Mouse (Mus musculus) colon, adult 2 months (tissue): Measurements from ENCODE around the gene Gnat1. TPM values are rescaled to one million over a fixed set of nuclear protein-coding genes. Genes with fewer than 3 reads are reported as not detected.

ENCODE experiments used
- polyA plus RNA-seq: library from polyadenylated mRNA; depleted of rRNA; stranded (reverse); fragments of >200 nt; gene quantifications from 2 replicates; pipeline ENCODE4 v1.2.3, GENCODE M21; 2012; rRNA removed

Gene Gnat1
- 0.14 TPM in 1 of 2 replicates, not detected in the other for polyA plus RNA-seq

DNA sequence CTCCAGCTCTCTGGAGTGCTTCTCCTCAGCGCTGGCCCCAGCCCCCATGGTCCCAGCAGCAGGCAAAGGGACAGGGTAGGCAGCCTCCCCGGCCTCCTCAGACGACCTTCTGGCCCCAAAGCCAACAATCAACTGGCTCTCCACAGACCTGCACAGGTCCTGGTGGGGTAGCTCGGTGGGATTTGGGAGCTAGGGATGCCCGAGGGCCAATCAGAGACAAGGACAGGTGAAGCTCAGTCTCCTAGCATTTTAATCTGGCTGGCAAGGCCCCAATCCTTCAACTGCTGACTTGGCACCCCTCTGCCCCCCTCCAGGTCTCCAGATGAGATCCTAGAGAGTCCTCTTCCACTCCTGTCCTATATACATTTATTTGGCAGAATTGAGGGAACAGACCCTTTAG, at the start of gene Gnat1:
TSS of gene Gnat1 (minus strand) at position 212 of the 400 bp plus-strand sequence.

DNA sequence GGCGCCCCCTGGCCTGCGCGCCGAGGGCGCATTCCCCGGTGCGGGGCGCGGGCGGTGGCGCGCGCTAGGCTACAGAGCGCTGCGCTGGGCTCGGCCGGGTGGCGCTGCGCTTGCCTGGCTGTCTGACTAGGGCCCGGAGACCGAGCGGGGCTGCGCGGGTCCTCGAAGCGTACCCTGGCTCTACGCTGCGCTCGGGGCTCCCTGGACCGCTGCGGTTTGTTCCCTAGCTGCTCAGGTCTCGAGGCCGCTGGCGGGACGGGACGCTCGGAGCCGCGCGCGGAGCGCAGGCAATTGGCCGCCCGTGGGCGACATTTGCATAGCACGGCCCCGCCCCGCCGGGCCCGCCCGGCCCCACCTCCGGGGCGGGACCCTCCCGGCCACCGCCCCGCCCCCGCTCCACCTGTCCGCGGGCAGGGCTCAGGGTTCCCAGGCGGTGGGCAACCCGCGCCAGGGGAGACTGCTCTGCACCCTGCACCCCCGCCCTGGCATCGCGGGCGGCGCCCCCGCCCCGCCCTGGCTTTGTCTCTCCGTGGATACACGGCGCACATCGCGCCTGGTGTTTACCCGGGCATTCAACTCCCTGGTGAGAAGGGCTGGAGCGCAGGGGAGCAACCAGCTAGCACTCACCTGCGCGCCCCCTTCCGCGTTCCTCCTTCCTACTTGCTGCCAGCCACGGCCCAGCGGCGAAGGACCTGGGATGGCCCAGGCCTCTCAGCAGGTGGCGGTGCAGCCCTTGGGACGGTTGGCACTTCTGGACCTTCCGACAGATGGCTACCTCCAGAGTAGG, 30.4 kb upstream of the Gnat1 start, which contains the start of gene Sema3f:
TSS of gene Sema3f (minus strand) at position 779 of the 787 bp plus-strand sequence.

DNA sequence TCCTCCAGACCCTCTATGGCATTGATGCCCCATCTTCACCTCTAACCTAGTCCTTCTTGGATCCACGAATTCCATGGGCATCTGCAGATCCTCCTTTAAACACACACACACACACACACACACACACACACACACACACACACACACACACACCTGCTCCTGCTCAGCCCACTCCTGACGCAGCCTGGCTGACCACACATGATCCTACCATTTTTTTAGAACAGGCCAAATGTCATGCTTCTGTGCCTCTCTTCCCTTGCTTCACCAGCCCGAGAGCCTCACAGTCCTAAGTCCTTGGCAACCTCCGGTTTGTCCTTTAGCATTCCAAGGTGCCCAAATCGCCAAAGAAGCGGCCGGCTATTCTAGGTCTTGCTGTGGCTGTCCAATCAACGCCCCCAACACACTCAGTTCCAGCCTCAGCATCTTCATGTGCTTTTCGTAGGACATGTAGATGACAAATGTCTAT, 10.0 kb downstream of the Gnat1 start, which contains the start of gene Slc38a3:
TSS of gene Slc38a3 (minus strand) at position 51 of the 466 bp plus-strand sequence.

DNA sequence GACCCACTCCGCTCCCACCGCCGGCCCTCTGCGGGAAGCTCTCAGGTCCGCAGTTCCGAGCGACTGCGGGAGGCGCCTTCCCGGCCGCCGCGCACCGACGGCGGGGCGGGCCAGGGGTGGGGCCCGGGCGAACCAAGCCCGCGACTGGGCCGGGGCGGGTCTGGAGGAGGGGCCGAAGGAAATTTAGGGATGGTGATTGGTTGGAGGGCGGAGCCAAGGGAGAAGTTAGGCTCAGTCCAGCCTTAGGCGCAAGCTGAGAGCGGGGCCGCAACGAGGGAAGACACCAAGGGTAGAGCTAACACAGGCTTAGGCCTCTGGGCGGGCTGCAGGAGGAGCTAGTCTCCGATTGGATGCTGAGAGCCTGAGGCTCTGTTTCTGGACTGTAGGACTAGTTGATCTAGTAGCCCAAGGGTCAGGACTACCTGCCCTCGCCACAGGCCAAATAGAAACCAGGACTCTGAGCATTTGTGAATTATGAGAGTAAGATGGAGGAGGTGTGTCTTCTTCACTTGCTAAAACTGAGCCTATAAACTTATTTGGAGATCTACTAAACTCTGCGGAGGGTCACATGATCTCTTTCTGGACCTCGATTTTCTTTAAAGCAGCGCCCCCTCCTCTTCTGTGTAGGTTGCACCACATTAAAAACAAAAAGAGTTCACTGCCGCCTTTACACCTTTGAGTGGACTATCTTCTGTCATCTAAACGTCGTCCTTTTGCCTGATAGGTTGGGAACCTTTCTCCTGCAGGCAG, 44.1 kb downstream of the Gnat1 start, which contains the start of gene Gnai2:
TSS of gene Gnai2 (minus strand) at position 89 of the 750 bp plus-strand sequence.

Other genes starting within 250 kb of the Gnat1 start
- 73.8 and 95.5 TPM in 2 replicates for gene Tmem115, start 145.8 kb downstream of the Gnat1 start, polyA plus RNA-seq
- 37.4 and 58.8 TPM in 2 replicates for gene Cyb561d2, start 137.5 kb downstream of the Gnat1 start, polyA plus RNA-seq
- 26.5 and 29.3 TPM in 2 replicates for gene Nprl2, start 137.5 kb downstream of the Gnat1 start, polyA plus RNA-seq
- gene Zmynd10, start 132.4 kb downstream of the Gnat1 start, polyA plus RNA-seq = 0.41 and 0.65 TPM in 2 replicates
- 27.3 and 28.5 TPM in 2 replicates for gene Rassf1, start 128.2 kb downstream of the Gnat1 start, polyA plus RNA-seq
- 78.3 and 101 TPM in 2 replicates for gene Tusc2, start 116.5 kb downstream of the Gnat1 start, polyA plus RNA-seq
- gene Hyal2, start 111.8 kb downstream of the Gnat1 start, polyA plus RNA-seq = 91.7 and 94.5 TPM in 2 replicates
- 4.4 and 5.2 TPM in 2 replicates for gene Hyal1, start 102.8 kb downstream of the Gnat1 start, polyA plus RNA-seq
- gene Naa80, start 100.8 kb downstream of the Gnat1 start, polyA plus RNA-seq = 53.5 and 65.8 TPM in 2 replicates
- 0.96 and 0.98 TPM in 2 replicates for gene Hyal3, start 98.9 kb downstream of the Gnat1 start, polyA plus RNA-seq
- 62.5 and 65.0 TPM in 2 replicates for gene Ifrd2, start 92.1 kb downstream of the Gnat1 start, polyA plus RNA-seq
- gene Sema3b, start 70.5 kb downstream of the Gnat1 start, polyA plus RNA-seq = 93.4 and 98.5 TPM in 2 replicates
- gene Gnai2, start 44.3 kb downstream of the Gnat1 start, polyA plus RNA-seq = 562 and 599 TPM in 2 replicates
- gene Slc38a3, start 10.2 kb downstream of the Gnat1 start, polyA plus RNA-seq = 0.81 and 7.5 TPM in 2 replicates
- gene Sema3f, start 30.8 kb upstream of the Gnat1 start, polyA plus RNA-seq = 76.2 and 89.6 TPM in 2 replicates
- 40.9 and 42.4 TPM in 2 replicates for gene Rbm5, start 91.3 kb upstream of the Gnat1 start, polyA plus RNA-seq
- gene Rbm6, start 193.5 kb upstream of the Gnat1 start, polyA plus RNA-seq = 9.4 and 10.8 TPM in 2 replicates
- gene Mon1a, start 208.4 kb upstream of the Gnat1 start, polyA plus RNA-seq = 81.4 and 99.9 TPM in 2 replicates
- 114 and 117 TPM in 2 replicates for gene Mst1r, start 227.2 kb upstream of the Gnat1 start, polyA plus RNA-seq
- 0.02 TPM in 1 of 2 replicates, not detected in the other for gene Actl11, start 248.8 kb upstream of the Gnat1 start, polyA plus RNA-seq